Mouse (Mus musculus) thymus, adult 2 months (tissue): ENCODE results near the gene Sec22a. TPM values are rescaled to one million over a fixed set of nuclear protein-coding genes. Genes with fewer than 3 reads are reported as not detected.

Experiments used
- DNase-seq: peaks from one replicate; pipeline ENCODE4 v3.0.0; 2021
- H3K27ac ChIP-seq: fragments of 200-500 bp; 2 replicates; pipeline ENCODE4 v1.5.1; 2012; ENCODE audit warnings: low read length, control low read depth; ENCODE audit not compliant: control insufficient read depth, insufficient read depth
- H3K27me3 ChIP-seq: fragments of 200-500 bp; 2 replicates; pipeline ENCODE4 v1.6.1; 2012; ENCODE audit warnings: mild to moderate bottlenecking, low read length, moderate library complexity, mixed read lengths; ENCODE audit not compliant: control insufficient read depth, insufficient read depth
- H3K36me3 ChIP-seq: fragments of 200-500 bp; 2 replicates; pipeline ENCODE4 v1.6.1; 2012; ENCODE audit warnings: mild to moderate bottlenecking, low read length, moderate library complexity; ENCODE audit not compliant: control insufficient read depth, insufficient read depth
- H3K4me1 ChIP-seq: fragments of 200-500 bp; replicated peaks from 2 replicates; pipeline ENCODE4 v1.6.1; 2012; ENCODE audit warnings: low read length; ENCODE audit not compliant: control insufficient read depth, insufficient read depth
- H3K4me3 ChIP-seq: fragments of 200-500 bp; 2 replicates; pipeline ENCODE4 v1.5.1; 2012; ENCODE audit warnings: mild to moderate bottlenecking, low read length, control low read depth, moderate library complexity; ENCODE audit not compliant: control insufficient read depth, insufficient read depth
- CTCF ChIP-seq: fragments of 200-500 bp; IDR thresholded peaks from 2 replicates; pipeline ENCODE4 v1.5.1; 2012; ENCODE audit warnings: mild to moderate bottlenecking, control low read depth, low read length, moderate library complexity, borderline replicate concordance; ENCODE audit not compliant: control insufficient read depth, poor library complexity, insufficient read depth; ENCODE audit errors: extremely low read depth
- POLR2A ChIP-seq: fragments of 200-500 bp; IDR thresholded peaks from 2 replicates; pipeline ENCODE4 v1.6.1; 2012; ENCODE audit warnings: mild to moderate bottlenecking, low read length, control low read depth, moderate library complexity; ENCODE audit not compliant: control insufficient read depth, poor library complexity, insufficient read depth; ENCODE audit errors: extremely low read depth
- WGBS: fragments of 180-500 bp; shearing (Covaris S2); methylation state at CpG from one replicate; pipeline ENCODE4 v1.1.7; 2018; 5-methylcytosine and 5-hydroxymethylcytosine counted together
- polyA plus RNA-seq: library from polyadenylated mRNA; depleted of rRNA; stranded (reverse); fragments of >200 nt; gene quantifications from 2 replicates; pipeline ENCODE4 v1.2.3, GENCODE M21; 2012

Sec22a gene
- polyA plus RNA-seq, 1 experiment = 11.1 TPM

DNA sequence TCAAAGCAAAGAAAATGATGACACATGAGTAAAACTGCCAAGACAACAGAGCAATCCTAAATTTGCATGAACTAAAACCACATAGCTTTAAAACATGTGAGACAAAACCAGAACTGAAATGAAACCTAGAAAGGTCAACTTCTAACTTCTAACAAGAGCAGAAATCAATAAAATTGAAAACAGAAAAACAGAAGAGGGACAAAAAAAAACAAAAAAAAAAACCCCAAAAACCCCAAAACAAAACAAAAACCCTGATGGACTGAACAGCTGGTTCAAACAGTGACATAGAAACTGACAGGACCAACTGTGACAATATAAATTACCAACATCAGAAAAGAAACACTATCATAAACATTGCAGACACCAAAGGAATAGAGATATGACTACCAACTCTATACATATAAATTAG, 46.9 kb downstream of the Sec22a start:
- no peaks in the 10 kb centered on the region for H3K36me3 ChIP-seq
- DNase-seq = no peak
- H3K27ac ChIP-seq = no peak overlapping the region
- TF ChIP-seq CTCF (no peak), POLR2A (no peak)
- no peaks in the 10 kb centered on the region for H3K4me1 ChIP-seq
- H3K4me3 ChIP-seq = no peak overlapping the region
- no peaks in the 10 kb centered on the region for H3K27me3 ChIP-seq

DNA sequence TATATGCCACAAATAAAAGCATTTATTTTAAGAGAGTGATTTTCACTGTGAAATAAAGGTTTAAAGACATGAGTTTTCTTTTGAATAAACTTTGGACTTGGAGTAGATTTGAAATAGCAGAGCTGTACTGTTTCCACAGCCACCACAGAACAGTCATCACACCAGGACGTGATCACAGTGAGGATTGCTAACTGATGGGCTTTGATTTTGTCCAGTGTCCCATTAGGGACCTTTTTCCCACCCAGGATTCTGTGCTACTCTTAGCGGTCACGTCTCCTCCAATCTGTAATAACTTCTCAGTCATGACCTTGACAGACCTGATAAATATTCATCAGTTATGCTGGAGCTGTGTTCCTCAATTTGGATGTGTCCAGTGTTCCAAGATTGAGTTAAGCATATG, 48.2 kb downstream of the Sec22a start:
- no peaks in the 10 kb centered on the region for H3K4me1 ChIP-seq
- no peak overlapping the region for H3K4me3 ChIP-seq
- no peaks in the 10 kb centered on the region for H3K36me3 ChIP-seq
- H3K27me3 ChIP-seq = no peaks in the 10 kb centered on the region
- WGBS = 96% methylated on average over 3 of the region's 3 CpGs
- no peak for DNase-seq
- H3K27ac ChIP-seq = no peak overlapping the region
- no peak for TF ChIP-seq CTCF

DNA sequence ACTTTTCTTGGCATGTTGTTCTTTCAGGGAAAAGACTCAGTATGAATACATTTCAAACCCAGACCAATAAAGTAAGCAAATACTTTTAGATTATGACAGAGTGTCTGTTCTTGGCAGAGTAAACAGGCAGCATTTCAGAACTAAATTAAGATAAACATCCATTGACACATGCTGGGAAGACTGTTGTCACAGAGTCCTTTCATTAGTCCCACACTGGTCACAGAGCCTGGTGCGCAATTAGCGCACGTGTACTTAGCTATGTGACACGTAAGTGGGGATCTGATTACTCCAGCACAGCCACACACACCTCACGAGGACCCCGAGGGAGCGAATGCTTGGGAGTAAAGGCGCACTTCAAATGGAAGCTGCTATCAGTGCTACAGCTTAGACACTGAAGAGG, 52.1 kb downstream of the Sec22a start:
- TF ChIP-seq POLR2A (no peak), CTCF (no peak)
- Histone ChIP-seq H3K27me3 (no peaks in the 10 kb centered on the region), H3K4me1 (no peaks in the 10 kb centered on the region), H3K4me3 (no peak overlapping the region), H3K27ac (no peak overlapping the region), H3K36me3 (no peaks in the 10 kb centered on the region)
- no peak for DNase-seq
- 95% methylated on average over 8 of the region's 8 CpGs for WGBS

DNA sequence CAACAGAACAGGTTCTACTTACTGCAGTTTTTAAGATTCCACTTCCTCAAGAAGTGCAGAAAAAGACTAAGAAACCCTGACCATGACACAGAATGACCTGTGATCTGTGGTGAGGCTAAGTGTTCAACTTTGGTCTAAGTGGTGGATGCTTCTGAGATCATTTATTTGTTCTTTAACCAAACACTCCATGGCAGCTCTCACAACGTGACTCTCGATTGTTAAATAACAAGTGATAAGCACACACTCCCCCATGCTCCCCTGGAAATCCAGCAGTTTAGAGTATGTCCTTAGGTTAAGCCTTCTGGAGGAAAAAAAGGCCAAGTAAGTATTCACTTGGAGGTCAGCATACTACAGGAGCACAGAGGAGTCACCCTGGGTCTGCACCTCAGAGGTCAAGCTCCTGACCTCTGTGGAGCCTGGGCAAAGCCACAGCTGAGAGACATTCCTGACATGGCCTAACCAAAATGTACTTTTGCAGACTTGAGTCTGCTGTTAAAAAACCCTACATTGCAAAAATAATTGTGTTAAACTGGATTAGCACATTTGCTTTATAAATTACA, 53.1 kb downstream of the Sec22a start:
- no peak overlapping the region for H3K4me3 ChIP-seq
- no peak for DNase-seq
- H3K27me3 ChIP-seq = no peaks in the 10 kb centered on the region
- TF ChIP-seq CTCF = no peak
- no peak for TF ChIP-seq POLR2A
- H3K27ac ChIP-seq = no peak overlapping the region
- 97% methylated on average over 2 of the region's 2 CpGs for WGBS
- H3K4me1 ChIP-seq = no peaks in the 10 kb centered on the region
- no peaks in the 10 kb centered on the region for H3K36me3 ChIP-seq

DNA sequence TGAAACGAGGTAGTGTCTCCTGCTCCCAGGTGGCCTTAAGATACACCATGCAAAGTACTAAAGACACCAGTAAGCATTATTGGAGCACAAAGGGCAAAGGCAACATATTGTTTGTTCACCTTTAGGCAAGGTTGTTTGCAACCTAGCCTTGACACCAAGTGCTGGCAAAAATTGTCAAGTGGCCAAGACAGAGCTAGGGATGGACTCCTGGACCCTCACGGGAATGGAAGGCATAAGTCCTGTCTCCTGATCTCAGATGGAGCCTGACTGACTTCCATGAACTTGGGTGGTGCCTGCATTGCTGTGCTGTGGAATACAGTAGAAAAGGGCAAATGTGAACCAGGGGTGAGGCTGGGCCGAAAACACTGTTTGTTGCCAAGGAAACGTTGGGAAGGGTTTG, 54.1 kb downstream of the Sec22a start:
- TF ChIP-seq CTCF (no peak), POLR2A (no peak)
- H3K36me3 ChIP-seq = no peaks in the 10 kb centered on the region
- DNase-seq = no peak
- H3K4me3 ChIP-seq = no peak overlapping the region
- H3K27me3 ChIP-seq = no peaks in the 10 kb centered on the region
- no peaks in the 10 kb centered on the region for H3K4me1 ChIP-seq
- WGBS = 92% methylated on average over 4 of the region's 4 CpGs
- H3K27ac ChIP-seq = no peak overlapping the region

DNA sequence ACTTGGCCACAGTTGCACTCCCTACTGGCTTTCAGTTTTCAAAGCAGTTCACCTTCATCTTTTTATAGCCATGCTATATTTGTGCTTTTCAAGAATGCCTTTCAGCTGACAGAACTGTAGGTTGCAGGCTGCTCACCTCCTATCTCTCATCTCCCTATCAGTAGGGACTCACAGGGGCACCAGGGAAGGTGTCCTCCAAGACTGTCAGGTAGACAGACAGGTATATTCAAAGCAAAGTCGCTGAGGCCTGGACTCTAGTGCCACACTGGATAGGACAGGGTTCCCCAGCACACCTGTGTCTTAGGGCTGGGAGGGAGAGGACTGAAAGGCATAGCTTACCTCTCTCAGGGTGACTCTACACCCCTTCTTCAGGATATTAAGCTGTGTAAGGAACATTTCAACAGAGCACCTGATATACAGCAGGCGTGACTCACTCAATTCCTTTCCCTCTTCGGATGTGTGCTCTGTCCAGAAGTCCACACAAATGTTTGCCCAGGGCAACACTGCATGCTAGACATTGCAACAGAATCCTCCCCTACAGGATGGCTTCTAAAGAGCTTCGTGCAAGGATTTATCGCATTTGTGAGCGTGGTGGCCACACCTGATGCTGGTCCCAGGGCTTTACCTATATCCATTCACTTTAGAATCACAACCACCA, 55.1 kb downstream of the Sec22a start:
- TF ChIP-seq CTCF (no peak), POLR2A (no peak)
- 95% methylated on average over 6 of the region's 6 CpGs for WGBS
- Histone ChIP-seq H3K27me3 (no peaks in the 10 kb centered on the region), H3K4me1 (no peaks in the 10 kb centered on the region), H3K27ac (no peak overlapping the region), H3K36me3 (no peaks in the 10 kb centered on the region), H3K4me3 (no peak overlapping the region)
- DNase-seq = no peak

DNA sequence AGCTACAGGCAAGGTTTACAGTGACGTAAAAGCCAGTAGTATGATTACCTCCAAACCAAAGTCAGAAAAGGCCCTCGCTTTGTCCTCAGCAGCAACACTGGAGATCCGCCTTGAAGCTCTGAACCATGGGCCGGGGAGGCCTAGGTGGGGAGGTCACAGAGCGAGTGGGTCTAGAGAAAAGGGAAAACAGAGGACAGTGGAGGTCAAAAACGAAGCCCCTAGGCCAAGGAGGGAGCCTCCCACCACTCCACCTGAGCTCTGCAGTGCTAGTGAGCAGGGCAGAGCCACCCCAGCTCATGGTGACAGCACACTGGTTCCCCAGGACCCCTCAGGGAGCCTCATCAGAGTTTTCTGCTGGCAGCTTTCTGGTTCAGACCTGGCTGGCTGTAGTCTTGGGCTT, 55.7 kb downstream of the Sec22a start:
- H3K36me3 ChIP-seq = no peaks in the 10 kb centered on the region
- WGBS = 97% methylated on average over 6 of the region's 6 CpGs
- DNase-seq = no peak
- H3K27ac ChIP-seq = no peak overlapping the region
- H3K4me1 ChIP-seq = no peaks in the 10 kb centered on the region
- TF ChIP-seq CTCF = no peak
- H3K27me3 ChIP-seq = no peaks in the 10 kb centered on the region
- no peak overlapping the region for H3K4me3 ChIP-seq
